In the genomic region with DNA sequence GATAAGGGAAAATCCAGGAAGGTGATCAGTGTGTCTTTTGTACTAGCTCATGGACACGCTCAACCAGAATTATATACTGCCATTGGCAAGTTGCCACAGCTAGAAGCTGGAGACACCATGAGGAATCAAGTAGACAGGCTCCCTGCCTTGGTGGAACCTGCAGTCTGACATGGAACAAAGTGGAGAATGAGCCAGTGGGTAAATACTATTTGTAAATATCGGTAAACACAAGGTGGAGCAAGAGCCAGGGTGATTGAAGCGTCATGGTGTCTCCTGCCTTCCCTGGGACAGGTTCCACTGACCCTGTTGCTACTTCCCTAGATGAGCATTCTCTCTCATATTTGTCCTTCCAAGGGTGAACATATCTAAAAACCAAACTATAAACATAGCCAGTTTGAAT, we compare ENCODE assay signal across 20 mouse cellular contexts.
"Had no signal": no experiment of that assay in that cellular context is flagged by ENCODE, and none has a peak within 500 bp of the region (broad histone marks: within the 10 kb centered on the region; RNA-seq: fewer than 3 reads in every experiment).

No protein-coding gene starts in this region.

- H3K9me3 ChIP-seq: limb, embryonic 10.5 days; limb, embryonic 13.5 days; midbrain, embryonic 12.5 days; midbrain, embryonic 15.5 days; neural tube, embryonic 12.5 days; neural tube, embryonic 15.5 days had no signal

- H3K4me2 ChIP-seq: limb, embryonic 13.5 days; lung, embryonic 14.5 days; midbrain, embryonic 12.5 days; midbrain, embryonic 15.5 days; neural tube, embryonic 12.5 days; neural tube, embryonic 15.5 days had no signal

- H3K9ac ChIP-seq: limb, embryonic 13.5 days; liver, embryonic 14.5 days; liver, postnatal 0 days; lung, embryonic 14.5 days; midbrain, embryonic 12.5 days; midbrain, embryonic 15.5 days; neural tube, embryonic 12.5 days; neural tube, embryonic 15.5 days had no signal

- H3K4me3 ChIP-seq: layer of hippocampus, adult 2 months; limb, embryonic 10.5 days; limb, embryonic 13.5 days; midbrain, embryonic 12.5 days; midbrain, embryonic 15.5 days; neural tube, embryonic 12.5 days; neural tube, embryonic 15.5 days had no signal

- DNase-seq: kidney, postnatal 25 days; layer of hippocampus, adult 9-11 months; liver; liver, postnatal 0 days; right cerebral cortex, adult 18-20 months; right cerebral cortex, postnatal 14 days; right cerebral cortex, postnatal 4 days; thymus, adult 18-20 months; thymus, postnatal 36 days had no signal

- ATAC-seq: liver, postnatal 0 days; midbrain, embryonic 15.5 days had no signal

- H3K27me3 ChIP-seq: midbrain, embryonic 15.5 days; neural tube, embryonic 12.5 days; neural tube, embryonic 15.5 days had no signal

- H3K36me3 ChIP-seq: limb, embryonic 10.5 days; limb, embryonic 13.5 days; midbrain, embryonic 12.5 days; midbrain, embryonic 15.5 days; neural tube, embryonic 12.5 days; neural tube, embryonic 15.5 days had no signal

- H3K27ac ChIP-seq: kidney, postnatal 0 days; layer of hippocampus, adult 2 months; limb, embryonic 10.5 days; liver, embryonic 14.5 days; macrophage; midbrain, embryonic 12.5 days; midbrain, embryonic 15.5 days; neural tube, embryonic 12.5 days; neural tube, embryonic 15.5 days had no signal
